Mouse (Mus musculus) myocyte (in vitro differentiated cells): ENCODE measurements around the gene Usp6nl.

Experiments used
- CEBPB ChIP-seq: IDR thresholded peaks from 2 replicates; pipeline ENCODE4 v1.6.1; 2011; ENCODE audit warnings: mild to moderate bottlenecking, moderate library complexity; ENCODE audit not compliant: poor library complexity, insufficient read depth, severe bottlenecking
- E2F4 ChIP-seq: IDR thresholded peaks from one replicate; pipeline ENCODE4 v1.6.1; 2011; ENCODE audit warnings: mild to moderate bottlenecking, control low read depth, moderate library complexity; ENCODE audit not compliant: insufficient read depth
- POLR2A ChIP-seq: IDR thresholded peaks from one replicate; pipeline ENCODE4 v1.6.1; 2011; ENCODE audit warnings: low read depth, mild to moderate bottlenecking, control low read depth, moderate library complexity; ENCODE audit not compliant: insufficient read length
- SRF ChIP-seq: IDR thresholded peaks from one replicate; pipeline ENCODE4 v1.6.1; 2011; ENCODE audit warnings: low read depth; ENCODE audit not compliant: control insufficient read depth, insufficient read length
- TCF12 ChIP-seq: IDR thresholded peaks from one replicate; pipeline ENCODE4 v1.6.1; 2011; ENCODE audit warnings: mild to moderate bottlenecking, control low read depth; ENCODE audit not compliant: poor library complexity, insufficient read depth, severe bottlenecking
- TCF3 ChIP-seq: IDR thresholded peaks from one replicate; pipeline ENCODE4 v1.6.1; 2011; ENCODE audit warnings: low read depth, control low read depth; ENCODE audit not compliant: insufficient read length
- USF1 ChIP-seq: IDR thresholded peaks from one replicate; pipeline ENCODE4 v1.6.1; 2011; ENCODE audit warnings: low read depth, mild to moderate bottlenecking, control low read depth, moderate library complexity

- TF ChIP-seq POLR2A, result no peak
- TF ChIP-seq E2F4, result no peak
- TF ChIP-seq USF1, result no peak
- TF ChIP-seq CEBPB, result no peak
- TF ChIP-seq SRF, result no peak
- TF ChIP-seq TCF3, result no peak
- TF ChIP-seq TCF12, result no peak
Observed at GRCm38 (mm10) chr2:6493886-6494285, 171.4 kb downstream of the Usp6nl start.
